Mouse (Mus musculus) retina, adult 2 months (tissue): ENCODE results near the gene Mrpl37.

Source experiments
- DNase-seq: peaks from one replicate; pipeline ENCODE4 v3.0.0-alpha.2; 2012; ENCODE audit warnings: low read depth, low spot score

The Mrpl37 gene

GRCm38 (mm10) chr4:107067151-107067840 is 628 bp upstream of the Mrpl37 start:
- no peak for DNase-seq

- DNase-seq: no peak
These were observed 2.1 kb downstream of the Mrpl37 start for GRCm38 (mm10) chr4:107064394-107065098.

GRCm38 (mm10) chr4:107063214-107063613 is 3.5 kb downstream of the Mrpl37 start:
- DNase-seq: no peak

- no peak for DNase-seq
These were observed 5.1 kb downstream of the Mrpl37 start for GRCm38 (mm10) chr4:107061560-107061959.

GRCm38 (mm10) chr4:107058781-107059180 is 7.9 kb downstream of the Mrpl37 start:
- DNase-seq: no peak

- DNase-seq: no peak
These were observed 8.3 kb downstream of the Mrpl37 start for GRCm38 (mm10) chr4:107058346-107058745.

GRCm38 (mm10) chr4:107056088-107056487 is 10.6 kb downstream of the Mrpl37 start:
- no peak for DNase-seq

GRCm38 (mm10) chr4:107052962-107053553 is 13.6 kb downstream of the Mrpl37 start:
- DNase-seq: no peak

GRCm38 (mm10) chr4:107051889-107052288 is 14.8 kb downstream of the Mrpl37 start:
- DNase-seq: no peak

- DNase-seq: no peak
These were observed 18.0 kb downstream of the Mrpl37 start for GRCm38 (mm10) chr4:107048568-107049162.

GRCm38 (mm10) chr4:107047806-107048205 is 18.9 kb downstream of the Mrpl37 start:
- DNase-seq: no peak

GRCm38 (mm10) chr4:107045188-107045587 is 21.5 kb downstream of the Mrpl37 start:
- DNase-seq: no peak

- DNase-seq: no peak
These were observed 24.4 kb downstream of the Mrpl37 start for GRCm38 (mm10) chr4:107042304-107042703.

- no peak for DNase-seq
These were observed 27.4 kb downstream of the Mrpl37 start for GRCm38 (mm10) chr4:107039270-107039669.

GRCm38 (mm10) chr4:107038303-107038702 is 28.4 kb downstream of the Mrpl37 start:
- DNase-seq: no peak

GRCm38 (mm10) chr4:107036985-107037384 is 29.7 kb downstream of the Mrpl37 start:
- DNase-seq: no peak

- no peak for DNase-seq
These were observed 31.0 kb downstream of the Mrpl37 start for GRCm38 (mm10) chr4:107035689-107036088.

- DNase-seq: no peak
These were observed 40.2 kb downstream of the Mrpl37 start for GRCm38 (mm10) chr4:107026451-107026850.

GRCm38 (mm10) chr4:107025369-107025768 is 41.3 kb downstream of the Mrpl37 start:
- no peak for DNase-seq

- DNase-seq: no peak
These were observed 41.8 kb downstream of the Mrpl37 start for GRCm38 (mm10) chr4:107024899-107025298.

- DNase-seq: no peak
These were observed 45.2 kb downstream of the Mrpl37 start for GRCm38 (mm10) chr4:107021464-107021863.

GRCm38 (mm10) chr4:107020287-107021000 is 46.2 kb downstream of the Mrpl37 start:
- no peak for DNase-seq
